Mouse (Mus musculus): ENCODE results near the gene Ccdc185.

DNA sequence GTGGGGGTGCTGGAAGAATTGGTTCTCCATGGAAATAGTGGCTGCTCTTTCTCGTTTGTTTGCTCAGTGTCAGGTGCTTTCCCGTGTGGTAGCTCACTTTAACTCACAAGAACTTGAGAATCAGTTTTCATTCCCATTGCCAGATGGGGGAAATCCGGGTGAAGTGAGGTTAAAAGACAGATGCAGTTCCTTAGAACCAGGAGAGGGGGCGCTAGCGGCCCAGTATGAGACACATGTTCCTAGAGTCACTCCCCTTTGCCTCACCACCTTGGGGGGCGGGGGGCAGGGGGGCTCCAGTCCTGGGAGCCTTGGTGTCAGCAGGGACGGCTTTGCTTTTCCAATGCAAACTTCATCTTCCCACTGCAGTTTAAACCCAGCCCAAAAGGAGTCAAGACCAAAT lies 38.0 kb upstream of the Ccdc185 start:
- no peak for TF ChIP-seq POLR2A (IDR thresholded peaks at IDR 0.05; ENCODE audit: extremely low read depth, insufficient read depth, low read length)
- TF ChIP-seq CTCF (IDR thresholded peaks at IDR 0.05; ENCODE audit: low read depth, low read length): no peak

Measured in liver, adult 2 months (tissue).